Mouse (Mus musculus) limb, embryonic 11.5 days (tissue): Measurements from ENCODE around the gene Cmtm6. TPM values are rescaled to one million over a fixed set of nuclear protein-coding genes. Genes with fewer than 3 reads are reported as not detected.
A peak's percentile ranks its signal among the peaks of the same experiment; 100 is the strongest.
"Not testable (repeated sequence)": the region's sequence is repeated elsewhere in the genome, so short reads cannot be mapped to it uniquely, and the experiment has no call there.

ENCODE experiments used
- ATAC-seq: fragments of 200-750 bp; cut with Nextera tagmentation; 2 replicates; pipeline ENCODE4 v1.8.0; 2017; ENCODE audit warnings: low read depth; ENCODE audit not compliant: insufficient number of reproducible peaks, low FRiP score, low TSS enrichment
- DNase-seq: peaks from one replicate; pipeline ENCODE4 v3.0.0-alpha.2; 2015; ENCODE audit warnings: low spot score
- H3K27ac ChIP-seq: fragments of 300-500 bp; sonication (generic); replicated peaks from 2 replicates; pipeline ENCODE4 v1.5.1; 2014; ENCODE audit warnings: low read depth, mild to moderate bottlenecking, low read length
- H3K27me3 ChIP-seq: fragments of 300-500 bp; sonication (generic); 2 replicates; pipeline ENCODE4 v1.6.1; 2014; ENCODE audit warnings: mild to moderate bottlenecking, low read length, mixed read lengths; ENCODE audit not compliant: control insufficient read depth, insufficient read depth
- H3K36me3 ChIP-seq: fragments of 300-500 bp; sonication (generic); 2 replicates; pipeline ENCODE4 v1.6.1; 2014; ENCODE audit warnings: mild to moderate bottlenecking, low read length, moderate library complexity, mixed read lengths; ENCODE audit not compliant: control insufficient read depth, insufficient read depth
- H3K4me1 ChIP-seq: fragments of 300-500 bp; sonication (generic); 2 replicates; pipeline ENCODE4 v1.6.1; 2014; ENCODE audit warnings: low read length, mixed read lengths; ENCODE audit not compliant: control insufficient read depth, insufficient read depth
- H3K4me2 ChIP-seq: fragments of 300-500 bp; sonication (generic); 2 replicates; pipeline ENCODE4 v1.6.1; 2014; ENCODE audit warnings: low read depth, mild to moderate bottlenecking, moderate library complexity; ENCODE audit not compliant: severe bottlenecking
- H3K4me3 ChIP-seq: fragments of 300-500 bp; sonication (generic); 2 replicates; pipeline ENCODE4 v1.5.1; 2014; ENCODE audit warnings: low read depth, low read length
- H3K9ac ChIP-seq: fragments of 300-500 bp; sonication (generic); 2 replicates; pipeline ENCODE4 v1.6.1; 2014; ENCODE audit warnings: mild to moderate bottlenecking, low read length
- H3K9me3 ChIP-seq: fragments of 300-500 bp; sonication (generic); 2 replicates; pipeline ENCODE4 v1.6.1; 2016; ENCODE audit warnings: low read length; ENCODE audit not compliant: control insufficient read depth
- WGBS: fragments of 180-500 bp; shearing (Covaris S2); extraction: QIAGEN DNeasy Blood & Tissue Kit; methylation state at CpG from one replicate; pipeline ENCODE4 v1.1.7; 2014; 5-methylcytosine and 5-hydroxymethylcytosine counted together
- polyA plus RNA-seq: library from polyadenylated mRNA; unstranded; fragments of >200 nt; fragmentation: Nextera tagmentation; extraction: Ambion mirVana; gene quantifications from 2 replicates; pipeline ENCODE4 v1.2.1, GENCODE M21; 2014

Gene Cmtm6
- polyA plus RNA-seq, 1 experiment from 2014 or later: 24.0 TPM

GRCm38 (mm10) chr9:114713481-114713880 lies 17.4 kb upstream of the Cmtm6 start:
- Histone ChIP-seq H3K27ac (no peak overlapping the region), H3K27me3 (no peaks in the 10 kb centered on the region), H3K4me3 (no peak overlapping the region), H3K4me1 (no peaks in the 10 kb centered on the region), H3K9me3 (no peaks in the 10 kb centered on the region), H3K4me2 (no peak overlapping the region), H3K9ac (no peak overlapping the region), H3K36me3 (peaks cover 13% of the 10 kb centered on the region; the same call in 1 of the 2 replicates)
- no peak for DNase-seq
- ATAC-seq: no peak
- 95% methylated on average over 7 of the region's 7 CpGs for WGBS

DNA sequence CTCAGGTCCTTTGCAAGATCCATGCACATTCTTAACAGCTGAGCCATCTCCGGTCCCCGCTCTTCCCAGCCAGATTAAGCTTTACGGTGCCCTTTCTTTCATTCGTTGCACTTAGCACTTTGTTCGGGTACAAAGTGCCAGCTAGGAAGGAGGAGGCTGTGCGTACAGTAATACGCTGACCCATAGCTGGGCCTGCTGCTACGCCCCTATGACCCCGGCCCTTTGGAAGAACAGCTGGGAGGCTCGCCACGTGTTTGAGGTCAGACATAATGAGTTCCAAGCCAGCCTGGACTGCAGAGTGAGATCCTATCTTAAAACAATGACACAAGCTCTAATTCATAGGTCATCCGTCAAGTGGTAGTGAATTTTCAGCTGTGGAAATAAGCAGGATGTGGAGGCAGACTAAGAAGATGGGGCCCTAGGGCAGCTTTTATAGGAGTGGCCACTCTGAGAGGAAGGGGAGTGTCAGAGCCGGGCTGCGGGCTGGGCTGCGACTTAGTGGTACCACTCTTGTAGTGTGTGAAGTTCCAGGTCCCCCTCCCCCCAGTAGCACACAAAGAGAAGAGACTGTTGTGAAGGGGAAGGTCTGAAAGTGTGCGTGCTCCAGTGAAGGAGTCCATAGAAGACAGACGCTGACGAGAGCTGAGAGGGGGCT lies 14.1 kb upstream of the Cmtm6 start:
- Histone ChIP-seq H3K4me2 (no peak overlapping the region), H3K9ac (no peak overlapping the region), H3K27me3 (no peaks in the 10 kb centered on the region), H3K4me3 (no peak overlapping the region), H3K4me1 (no peaks in the 10 kb centered on the region), H3K27ac (no peak overlapping the region), H3K36me3 (peaks cover 25% of the 10 kb centered on the region; the same call in 1 of the 2 replicates), H3K9me3 (no peaks in the 10 kb centered on the region)
- ATAC-seq (no peak), DNase-seq (no peak)
- WGBS: 81% methylated on average over 18 of the region's 18 CpGs

GRCm38 (mm10) chr9:114727315-114727714 lies 3.6 kb upstream of the Cmtm6 start:
- WGBS: 8% methylated on average over 3 of the region's 3 CpGs
- peak; percentile 54 for DNase-seq
- no peak overlapping the region for H3K27ac ChIP-seq
- no peaks in the 10 kb centered on the region for H3K27me3 ChIP-seq
- H3K9ac ChIP-seq: no peak overlapping the region
- ATAC-seq: no peak
- peaks cover 4% of the 10 kb centered on the region for H3K4me1 ChIP-seq
- H3K4me3 ChIP-seq: no peak overlapping the region
- H3K4me2 ChIP-seq: no peak overlapping the region
- H3K9me3 ChIP-seq: no peaks in the 10 kb centered on the region
- peaks cover 3% of the 10 kb centered on the region; the same call in 1 of the 2 replicates for H3K36me3 ChIP-seq

GRCm38 (mm10) chr9:114728432-114728831 lies 2.5 kb upstream of the Cmtm6 start:
- 52% methylated on average over 2 of the region's 2 CpGs for WGBS
- not testable (repeated sequence) for H3K27me3 ChIP-seq, H3K9ac ChIP-seq, H3K4me3 ChIP-seq, H3K9me3 ChIP-seq, H3K27ac ChIP-seq, H3K36me3 ChIP-seq, DNase-seq, H3K4me1 ChIP-seq, H3K4me2 ChIP-seq, ATAC-seq

DNA sequence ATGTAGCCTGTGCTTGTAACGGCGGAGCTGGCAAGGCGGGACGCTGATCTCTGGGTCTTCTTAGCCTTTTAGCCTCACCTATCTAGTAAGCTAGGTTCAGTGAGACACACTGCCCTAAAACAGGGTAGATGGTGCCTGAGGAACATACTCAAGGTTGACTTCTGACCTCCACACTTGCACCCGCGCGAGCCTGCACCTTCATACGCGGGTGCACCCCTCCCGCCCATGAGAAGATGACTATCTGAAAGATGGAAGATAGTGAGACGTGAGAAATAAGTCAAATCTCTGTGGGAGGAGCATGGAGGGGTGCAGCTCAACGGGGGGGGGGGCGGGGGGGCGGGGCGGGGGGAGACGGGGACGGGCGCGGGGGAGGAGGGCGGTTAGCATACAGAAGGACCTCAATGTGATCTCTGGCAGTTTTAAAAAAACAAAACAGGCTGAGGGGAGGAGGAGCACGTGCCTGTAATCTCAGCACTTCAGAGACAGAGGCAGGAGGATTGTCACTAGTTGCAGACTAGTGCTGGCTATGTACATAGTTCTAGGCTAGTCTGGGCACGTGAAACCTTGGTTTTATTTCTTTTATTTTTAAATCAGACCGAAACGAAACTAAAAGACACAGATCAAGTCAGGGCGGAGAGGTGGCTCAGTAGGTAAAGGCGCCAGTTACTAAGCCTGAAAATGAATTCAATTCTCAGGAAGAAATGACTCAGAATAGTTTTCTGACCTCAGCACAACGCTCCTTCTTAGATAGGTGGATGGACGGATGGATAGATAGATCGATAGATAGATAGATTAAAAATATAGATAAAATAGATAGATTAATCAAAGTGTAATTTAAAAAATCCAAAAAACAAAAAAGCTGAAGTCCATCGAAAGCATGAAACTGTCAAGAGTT lies 758 bp upstream of the Cmtm6 start:
- Histone ChIP-seq H3K27me3 (no peaks in the 10 kb centered on the region), H3K4me2 (peak overlapping the region; percentile 12; the same call in 1 of the 2 replicates), H3K4me1 (peaks cover 5% of the 10 kb centered on the region), H3K9ac (no peak overlapping the region), H3K4me3 (no peak overlapping the region), H3K9me3 (no peaks in the 10 kb centered on the region), H3K36me3 (no peaks in the 10 kb centered on the region), H3K27ac (no peak overlapping the region)
- ATAC-seq: no peak
- 32% methylated on average over 28 of the region's 30 CpGs for WGBS
- no peak for DNase-seq

GRCm38 (mm10) chr9:114731871-114732682 lies 1.2 kb downstream of the Cmtm6 start:
- ATAC-seq (no peak), DNase-seq (no peak)
- Histone ChIP-seq H3K9ac (peak overlapping the region; percentile 87; the same call in 1 of the 2 replicates), H3K4me3 (peak overlapping the region; percentile 84), H3K4me2 (peak overlapping the region; percentile 68), H3K36me3 (no peaks in the 10 kb centered on the region), H3K27ac (no peak overlapping the region), H3K4me1 (peaks cover 5% of the 10 kb centered on the region), H3K27me3 (no peaks in the 10 kb centered on the region), H3K9me3 (no peaks in the 10 kb centered on the region)
- 74% methylated on average over 12 of the region's 12 CpGs for whole genome bisulfite sequencing

DNA sequence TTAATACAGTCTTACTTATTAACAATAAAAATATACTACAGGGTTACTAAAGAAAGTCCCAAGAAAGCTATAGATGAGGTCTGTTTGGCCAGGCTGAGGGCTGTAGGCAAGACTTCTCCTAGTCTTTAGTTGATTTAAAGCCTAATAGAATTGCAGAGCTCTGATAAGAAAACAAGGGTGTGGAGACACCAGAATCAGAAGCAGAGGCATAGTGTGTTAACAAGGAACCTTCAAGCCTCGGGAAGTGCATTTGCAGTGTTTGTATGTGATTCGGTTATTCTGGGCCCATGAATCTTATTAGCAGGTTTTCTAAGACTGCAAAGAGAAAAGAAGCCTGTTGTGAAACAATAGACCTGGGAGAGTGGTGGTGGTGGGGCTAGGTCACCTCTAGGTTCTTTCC lies 2.3 kb downstream of the Cmtm6 start:
- H3K9ac ChIP-seq: no peak overlapping the region
- H3K4me3 ChIP-seq: no peak overlapping the region
- 85% methylated on average over 2 of the region's 2 CpGs for WGBS
- no peaks in the 10 kb centered on the region for H3K9me3 ChIP-seq
- H3K4me1 ChIP-seq: peaks cover 5% of the 10 kb centered on the region
- no peaks in the 10 kb centered on the region for H3K27me3 ChIP-seq
- H3K4me2 ChIP-seq: no peak overlapping the region
- DNase-seq (no peak), ATAC-seq (no peak)
- 0 out of 2 replicates have a peak, but pooled peaks cover 2% of the 10 kb centered on the region for H3K36me3 ChIP-seq
- no peak overlapping the region for H3K27ac ChIP-seq

DNA sequence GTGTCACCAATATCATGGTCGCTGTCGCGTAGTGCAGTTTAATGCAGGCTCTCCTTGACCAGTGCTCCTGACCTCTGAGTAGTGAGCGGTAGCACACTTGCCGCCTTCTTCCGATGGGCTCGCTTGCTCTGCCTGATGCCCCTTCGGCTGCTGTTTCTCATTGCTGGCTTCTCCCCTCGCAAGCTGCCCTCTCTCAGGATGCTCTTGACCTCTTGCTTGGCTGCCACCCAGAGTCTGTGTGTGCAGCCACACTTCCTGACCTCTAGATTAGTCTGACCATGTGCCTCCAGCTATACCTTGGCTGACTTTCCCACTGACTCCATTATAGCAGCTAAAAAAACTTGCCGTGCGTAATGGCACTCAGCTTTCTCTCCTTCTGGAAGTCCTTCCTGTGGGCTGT lies 5.5 kb downstream of the Cmtm6 start:
- ATAC-seq (no peak), DNase-seq (no peak)
- Histone ChIP-seq H3K27me3 (no peaks in the 10 kb centered on the region), H3K36me3 (0 out of 2 replicates have a peak, but pooled peaks cover 4% of the 10 kb centered on the region), H3K4me1 (peaks cover 5% of the 10 kb centered on the region), H3K4me3 (no peak overlapping the region), H3K27ac (no peak overlapping the region), H3K4me2 (no peak overlapping the region), H3K9me3 (no peaks in the 10 kb centered on the region), H3K9ac (no peak overlapping the region)
- 71% methylated on average over 11 of the region's 11 CpGs for WGBS
